Mouse (Mus musculus) cerebellum, adult 2 months (tissue): ENCODE data around the gene Dazap1.

Source experiments
- CTCF ChIP-seq: fragments of 200-500 bp; IDR thresholded peaks from 2 replicates; pipeline ENCODE4 v1.5.1; 2011; ENCODE audit warnings: low read depth, mild to moderate bottlenecking, control low read depth, low read length, moderate library complexity, borderline replicate concordance; ENCODE audit not compliant: insufficient read depth
- POLR2A ChIP-seq: fragments of 200-500 bp; IDR thresholded peaks from 2 replicates; pipeline ENCODE4 v1.6.1; 2011; ENCODE audit warnings: low read length, control low read depth, borderline replicate concordance; ENCODE audit not compliant: insufficient read depth

GRCm38 (mm10) chr10:80304862-80305261 is 43.6 kb downstream of the Dazap1 start:
- TF ChIP-seq CTCF (no peak), POLR2A (no peak)
